24 mouse cellular contexts compared by ENCODE assay signal in genomic region chr5:139921666-139922065, GRCm38 (mm10). TPM values are rescaled to one million over a fixed set of nuclear protein-coding genes. Genes with fewer than 3 reads are reported as not detected.
"Had no signal": no experiment of that assay in that cellular context is flagged by ENCODE, and none has a peak within 500 bp of the region (broad histone marks: within the 10 kb centered on the region; RNA-seq: fewer than 3 reads in every experiment).

No protein-coding gene starts in this region.

- ATAC-seq: liver, postnatal 0 days; midbrain, embryonic 15.5 days had no signal

- H3K27ac ChIP-seq: kidney, embryonic 15.5 days; limb, embryonic 12.5 days; limb, embryonic 15.5 days; liver, embryonic 14.5 days; lung, embryonic 15.5 days; midbrain, embryonic 12.5 days; midbrain, embryonic 15.5 days; neural tube, embryonic 12.5 days; neural tube, embryonic 15.5 days; stomach, postnatal 0 days had no signal

- H3K9ac ChIP-seq: kidney, embryonic 15.5 days; limb, embryonic 12.5 days; limb, embryonic 15.5 days; liver, embryonic 14.5 days; liver, postnatal 0 days; lung, embryonic 15.5 days; midbrain, embryonic 12.5 days; midbrain, embryonic 15.5 days; neural tube, embryonic 12.5 days; neural tube, embryonic 15.5 days had no signal

- H3K4me2 ChIP-seq: kidney, embryonic 15.5 days; limb, embryonic 12.5 days; limb, embryonic 15.5 days; liver, embryonic 11.5 days; lung, embryonic 15.5 days; midbrain, embryonic 12.5 days; midbrain, embryonic 15.5 days; neural tube, embryonic 12.5 days; neural tube, embryonic 15.5 days had no signal

- H3K27me3 ChIP-seq: midbrain, embryonic 15.5 days had no signal

- H3K4me3 ChIP-seq: kidney, embryonic 15.5 days; limb, embryonic 12.5 days; limb, embryonic 15.5 days; lung, embryonic 15.5 days; midbrain, embryonic 12.5 days; midbrain, embryonic 15.5 days; neural tube, embryonic 12.5 days; neural tube, embryonic 15.5 days had no signal

- DNase-seq: kidney, postnatal 10 days; kidney, postnatal 36 days; left cerebral cortex, postnatal 4 days; liver, postnatal 0 days; lung, postnatal 14 days; lung, postnatal 4 days; right cerebral cortex, adult 18-20 months; right cerebral cortex, postnatal 14 days; right cerebral cortex, postnatal 4 days; thymus, adult 2 months; thymus, postnatal 14 days; thymus, postnatal 4 days had no signal

- H3K36me3 ChIP-seq: kidney, embryonic 15.5 days; limb, embryonic 12.5 days; limb, embryonic 15.5 days; lung, embryonic 15.5 days; midbrain, embryonic 12.5 days; midbrain, embryonic 15.5 days; neural tube, embryonic 12.5 days; neural tube, embryonic 15.5 days had no signal

- H3K4me1 ChIP-seq: kidney, embryonic 15.5 days; limb, embryonic 12.5 days; limb, embryonic 15.5 days; lung, embryonic 15.5 days; midbrain, embryonic 12.5 days; midbrain, embryonic 15.5 days; neural tube, embryonic 15.5 days had no signal

- H3K9me3 ChIP-seq: kidney, embryonic 15.5 days; limb, embryonic 15.5 days; lung, embryonic 15.5 days; midbrain, embryonic 15.5 days; neural tube, embryonic 12.5 days; neural tube, embryonic 15.5 days had no signal

RNA-seq across cellular contexts. Expression of gene Elfn1, which starts 13.9 kb away (rescaled TPM):
- total RNA-seq: megakaryocyte, adult 5-6 weeks had no signal
- polyA plus RNA-seq: liver, postnatal 0 days had no signal
